Mouse (Mus musculus): ENCODE data around the gene Banp.

Gene Banp

GRCm38 (mm10) chr8:122071193-122071592, 121.6 kb downstream of the Banp start:
- DNase-seq, result no peak

GRCm38 (mm10) chr8:122073964-122074363, 124.4 kb downstream of the Banp start:
- DNase-seq, result no peak

- no peak for DNase-seq
Measured at GRCm38 (mm10) chr8:122074442-122074841, 124.9 kb downstream of the Banp start.

GRCm38 (mm10) chr8:122074977-122075376, 125.4 kb downstream of the Banp start:
- no peak for DNase-seq

- DNase-seq, result no peak
Measured at GRCm38 (mm10) chr8:122076183-122076842, 126.8 kb downstream of the Banp start.

- DNase-seq, result no peak
Measured at GRCm38 (mm10) chr8:122078321-122078720, 128.8 kb downstream of the Banp start.
